Mouse (Mus musculus): ENCODE data around the gene Paqr4.

GRCm38 (mm10) chr17:23725477-23725876 lies 15.2 kb downstream of the Paqr4 start:
- TF ChIP-seq POLR2A (IDR thresholded peaks at IDR 0.05; ENCODE audit: extremely low read depth, insufficient read depth, low read length): no peak
- no peak for TF ChIP-seq CTCF (IDR thresholded peaks at IDR 0.05; ENCODE audit: extremely low read depth, insufficient read depth, low read length)

Data from cortical plate, adult 2 months (tissue).